Mouse (Mus musculus): ENCODE results near the gene Ptpn7. TPM values are rescaled to one million over a fixed set of nuclear protein-coding genes. Genes with fewer than 3 reads are reported as not detected.
A peak's percentile ranks its signal among the peaks of the same experiment; 100 is the strongest.
"Not testable (repeated sequence)": the region's sequence is repeated elsewhere in the genome, so short reads cannot be mapped to it uniquely, and the experiment has no call there.

Gene Ptpn7
- total RNA-seq (2021) = 1 to 10 TPM in 1 of 2 experiments, under 1 TPM in 1; 0.38 to 1.1 TPM
- long read RNA-seq, experiment 1, partial matches to known transcripts = 0 of 2 reads
- long read RNA-seq, experiment 1, other reads (novel, unspliced or antisense) = 0 of 2 reads
- long read RNA-seq, experiment 2 = 0 reads

DNA sequence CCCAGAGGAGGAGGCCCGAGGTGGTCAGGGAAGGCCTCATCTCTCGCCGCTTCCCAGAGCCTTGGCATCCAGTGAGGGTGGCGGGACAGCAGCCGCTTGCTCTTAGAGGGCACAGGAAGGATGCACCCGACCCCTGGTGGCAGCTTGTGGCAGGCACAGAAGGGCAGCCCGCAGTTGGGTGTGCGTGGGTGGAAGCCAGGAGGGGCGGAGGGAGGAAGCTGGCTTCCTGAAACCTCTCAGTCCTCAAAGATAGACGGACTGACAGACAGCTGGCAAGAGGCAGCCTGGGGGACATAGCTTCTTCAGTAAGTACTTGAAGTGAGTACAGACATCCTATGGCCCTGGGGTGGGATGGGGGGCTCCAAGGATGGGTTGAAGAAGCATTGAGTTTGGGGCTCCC, at the start of gene Ptpn7:
Gene Ptpn7 (plus strand): TSS at position 228 of the 400 bp plus-strand sequence.
- peak; percentile 76 for DNase-seq

- DNase-seq = no peak
Measured at GRCm38 (mm10) chr1:135083465-135083864, 49.0 kb upstream of the Ptpn7 start.

DNA sequence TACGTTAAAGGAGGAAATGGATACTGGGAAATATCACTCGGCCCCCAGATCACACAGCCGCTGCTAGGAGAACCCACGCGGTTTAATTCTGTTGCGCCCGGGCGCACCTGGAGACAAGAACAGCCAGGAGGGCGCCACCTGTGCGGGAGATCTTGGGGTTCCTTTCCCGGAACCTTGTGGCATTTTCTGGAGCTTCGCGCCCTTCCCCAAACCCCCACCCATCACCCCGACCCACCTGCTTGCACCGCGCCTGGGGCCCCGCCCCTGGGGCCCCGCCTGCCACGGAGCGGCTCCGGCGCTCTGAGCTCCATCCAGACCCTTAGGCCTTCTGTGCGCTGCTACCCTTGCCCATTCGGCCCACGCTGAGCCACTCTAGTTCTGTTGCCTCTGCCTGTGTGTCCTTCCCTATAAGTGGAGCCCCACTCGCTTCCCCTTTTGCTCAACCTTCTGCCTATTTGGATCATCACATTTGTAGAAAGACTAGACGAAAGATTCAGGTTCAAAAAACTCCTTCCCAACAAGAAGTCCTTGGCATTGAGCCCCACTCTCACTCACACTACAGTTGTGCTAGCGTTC, 47.1 kb upstream of the Ptpn7 start:
- DNase-seq = no peak

- no peak for DNase-seq
Measured at GRCm38 (mm10) chr1:135086015-135086414, 46.5 kb upstream of the Ptpn7 start.

DNA sequence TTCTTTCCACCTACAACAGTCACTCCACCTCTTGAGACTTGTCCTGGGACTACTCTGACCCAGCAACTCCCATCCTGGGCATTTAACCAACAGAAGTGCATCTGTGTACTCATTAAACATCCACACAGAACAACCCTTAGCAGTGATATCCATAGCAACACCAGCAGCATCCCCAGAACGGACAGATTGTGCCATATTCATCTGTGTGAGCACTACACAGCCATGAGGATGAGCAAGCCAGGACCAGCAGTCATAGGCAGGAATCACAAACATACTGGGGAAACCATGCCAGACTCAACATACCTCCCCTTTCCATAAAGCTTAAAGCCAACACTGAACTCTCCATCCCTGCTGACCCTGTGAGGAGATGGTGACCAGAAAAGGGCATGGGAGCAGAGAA, 45.1 kb upstream of the Ptpn7 start:
- DNase-seq = no peak

DNA sequence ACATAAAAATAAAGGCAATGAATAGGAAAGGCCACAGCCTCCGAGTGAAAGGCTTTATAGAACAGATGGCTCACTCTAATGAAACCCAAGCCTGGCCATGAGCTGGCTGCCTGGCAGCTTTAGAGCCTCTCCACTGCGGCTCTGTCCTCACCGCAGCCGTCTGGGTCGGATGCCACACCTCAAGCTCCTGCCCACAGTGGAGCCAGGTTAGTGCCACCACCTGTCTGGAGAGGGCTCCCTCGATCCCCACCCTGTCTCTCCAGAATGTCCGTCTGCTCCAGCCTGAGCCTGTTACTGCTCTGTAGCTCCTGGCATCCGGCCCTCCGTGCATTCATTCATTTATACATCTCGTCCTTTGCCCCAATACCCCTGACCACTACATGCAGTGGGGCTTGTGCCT, 42.9 kb upstream of the Ptpn7 start:
- no peak for DNase-seq

DNA sequence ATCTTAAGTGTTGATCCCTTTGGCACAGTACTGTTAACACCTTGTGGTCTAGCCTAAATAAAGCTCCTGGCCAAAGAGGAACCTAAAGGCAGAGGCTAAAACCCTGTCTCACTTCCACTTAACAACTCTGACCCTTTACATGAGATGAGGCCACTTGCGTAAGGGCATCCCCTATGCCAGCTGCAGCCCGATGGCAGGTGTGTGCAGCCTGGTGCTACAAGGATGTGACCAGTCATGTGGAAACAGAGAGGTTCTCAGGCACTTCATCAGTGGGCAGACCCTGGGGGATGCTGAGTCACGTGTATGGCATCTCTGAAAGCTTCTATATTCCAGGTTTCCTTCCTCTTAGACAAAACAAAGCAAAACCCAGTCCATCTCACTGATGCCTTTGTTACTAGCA, 41.6 kb upstream of the Ptpn7 start:
- no peak for DNase-seq

DNA sequence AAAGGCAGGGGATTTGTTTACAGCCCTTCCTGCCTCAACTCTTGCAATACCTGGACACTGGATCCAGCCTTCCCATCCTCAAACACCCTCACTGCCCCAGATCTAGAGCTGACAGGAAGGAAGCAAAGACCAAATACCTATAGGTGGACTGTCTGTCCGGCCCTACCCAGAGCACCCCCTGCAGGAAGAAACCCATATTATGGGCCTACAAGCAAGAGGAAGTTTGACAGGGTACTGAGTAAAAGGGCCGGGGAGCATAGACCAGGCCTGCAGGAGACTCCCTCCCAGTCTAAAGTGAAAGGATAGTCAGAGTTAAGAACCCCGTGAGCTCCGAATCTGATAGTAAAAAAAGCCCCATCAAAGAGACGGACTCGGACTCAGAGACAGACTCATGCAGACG, 37.8 kb upstream of the Ptpn7 start:
- DNase-seq = no peak

GRCm38 (mm10) chr1:135095189-135095588, 37.3 kb upstream of the Ptpn7 start:
- DNase-seq = no peak

DNA sequence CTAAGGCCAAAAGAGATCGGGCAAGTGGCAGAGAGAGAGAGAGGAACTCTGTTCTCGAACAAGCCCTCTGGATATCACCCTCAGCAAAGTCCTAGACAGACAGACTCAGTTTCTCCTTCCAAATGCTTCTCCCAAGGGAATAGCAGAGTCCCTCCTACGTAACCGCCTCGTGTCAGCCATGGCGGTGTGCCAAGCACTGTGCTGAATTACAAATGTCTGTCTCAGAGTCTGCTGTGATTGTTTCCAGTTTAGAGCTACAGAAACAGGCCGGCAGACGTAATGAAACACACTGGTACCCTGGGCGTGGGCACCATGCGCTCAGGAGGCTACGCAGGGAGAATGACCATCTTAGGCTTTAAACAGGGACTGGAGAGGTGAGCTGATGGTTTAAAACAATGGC, 36.2 kb upstream of the Ptpn7 start:
- no peak for DNase-seq

DNA sequence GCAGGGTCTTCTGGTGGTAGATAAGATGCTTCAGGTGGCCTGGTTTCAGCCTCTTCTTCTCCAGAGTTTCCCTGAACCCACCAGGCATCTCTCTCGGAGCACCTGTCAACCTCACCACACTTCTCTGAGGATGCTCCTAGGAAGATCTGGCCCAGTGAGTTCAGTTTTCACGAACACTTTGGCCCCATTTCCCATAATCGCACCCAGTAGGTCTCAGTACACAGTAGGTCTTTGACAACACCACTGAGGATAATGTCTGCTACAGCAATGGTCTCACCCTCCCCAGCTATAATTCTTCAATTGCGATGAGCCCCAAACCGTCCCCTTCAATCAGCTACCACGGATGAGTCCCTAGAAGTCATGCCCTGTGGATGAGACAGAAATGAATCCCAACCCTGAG, 35.1 kb upstream of the Ptpn7 start:
- DNase-seq = no peak

- DNase-seq = peak; percentile 51
Measured at GRCm38 (mm10) chr1:135098441-135098840, 34.1 kb upstream of the Ptpn7 start.

DNA sequence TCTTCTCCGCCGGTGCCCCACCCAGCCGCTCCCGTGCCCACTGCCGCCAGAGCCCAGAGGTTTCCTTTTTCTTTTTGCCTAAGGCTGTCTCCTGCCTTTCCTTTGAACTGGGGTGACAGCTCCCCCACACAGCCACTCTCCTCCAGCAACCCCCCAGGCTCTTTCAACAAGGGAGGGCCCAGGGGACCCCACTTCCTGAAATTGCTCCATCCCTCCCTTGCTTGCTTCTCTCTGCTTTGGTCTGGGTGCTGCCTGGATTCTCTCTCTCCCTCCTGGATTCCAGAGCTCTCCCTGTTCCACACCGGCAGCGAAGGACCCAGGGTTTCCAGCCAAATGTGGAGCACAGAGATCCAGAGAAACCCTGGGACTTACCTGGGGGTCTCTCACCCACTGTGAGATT, 32.1 kb upstream of the Ptpn7 start:
- no peak for DNase-seq

DNA sequence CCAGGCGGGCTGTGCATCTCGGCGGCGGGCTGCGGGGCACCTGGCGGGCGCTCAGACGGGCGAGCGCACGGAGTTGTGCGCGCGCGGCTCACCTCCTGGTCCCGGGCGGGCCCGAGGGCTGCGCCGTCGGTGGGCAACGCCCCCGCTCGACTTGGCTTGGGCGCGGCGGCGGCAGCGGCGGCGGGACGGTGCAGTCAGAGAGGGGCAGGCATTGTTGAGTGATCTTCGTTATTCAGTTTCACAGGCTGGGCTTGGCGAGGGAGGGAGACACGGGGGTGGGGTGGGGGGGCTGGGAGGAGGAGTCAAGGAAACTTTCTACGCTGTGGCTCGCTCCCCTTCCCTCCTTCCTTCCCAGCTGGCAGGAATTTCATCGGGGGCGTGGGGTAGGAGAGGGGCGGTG, 27.4 kb upstream of the Ptpn7 start, which contains the start of gene Lgr6:
Gene Lgr6 (minus strand): TSS at position 153 of the 400 bp plus-strand sequence.
- no peak for DNase-seq

GRCm38 (mm10) chr1:135105951-135106350, 26.5 kb upstream of the Ptpn7 start:
- peak; percentile 80 for DNase-seq

GRCm38 (mm10) chr1:135108611-135109010, 23.9 kb upstream of the Ptpn7 start:
- peak; percentile 56 for DNase-seq

- peak; percentile 79 for DNase-seq
Measured at GRCm38 (mm10) chr1:135110075-135110474, 22.4 kb upstream of the Ptpn7 start.

DNA sequence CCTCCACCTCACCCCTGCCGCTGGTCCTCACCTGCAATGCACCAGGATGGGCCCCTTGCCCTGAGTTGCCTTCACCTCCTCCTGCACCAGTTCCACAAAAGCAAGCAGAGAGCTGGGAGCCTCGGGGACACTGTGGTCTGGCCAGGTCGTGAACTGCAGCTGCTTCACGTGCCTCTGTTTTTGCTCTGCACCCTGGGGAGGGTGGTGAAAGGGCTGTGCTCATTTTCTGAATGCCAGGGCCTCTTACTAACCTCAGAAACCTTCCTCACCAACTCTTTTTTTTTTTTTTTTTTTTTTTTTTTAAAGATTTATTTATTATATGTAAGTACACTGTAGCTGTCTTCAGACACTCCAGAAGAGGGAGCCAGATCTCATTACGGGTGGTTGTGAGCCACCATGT, 21.2 kb upstream of the Ptpn7 start:
- not testable (repeated sequence) for DNase-seq

GRCm38 (mm10) chr1:135112661-135113060, 19.8 kb upstream of the Ptpn7 start:
- no peak for DNase-seq

DNA sequence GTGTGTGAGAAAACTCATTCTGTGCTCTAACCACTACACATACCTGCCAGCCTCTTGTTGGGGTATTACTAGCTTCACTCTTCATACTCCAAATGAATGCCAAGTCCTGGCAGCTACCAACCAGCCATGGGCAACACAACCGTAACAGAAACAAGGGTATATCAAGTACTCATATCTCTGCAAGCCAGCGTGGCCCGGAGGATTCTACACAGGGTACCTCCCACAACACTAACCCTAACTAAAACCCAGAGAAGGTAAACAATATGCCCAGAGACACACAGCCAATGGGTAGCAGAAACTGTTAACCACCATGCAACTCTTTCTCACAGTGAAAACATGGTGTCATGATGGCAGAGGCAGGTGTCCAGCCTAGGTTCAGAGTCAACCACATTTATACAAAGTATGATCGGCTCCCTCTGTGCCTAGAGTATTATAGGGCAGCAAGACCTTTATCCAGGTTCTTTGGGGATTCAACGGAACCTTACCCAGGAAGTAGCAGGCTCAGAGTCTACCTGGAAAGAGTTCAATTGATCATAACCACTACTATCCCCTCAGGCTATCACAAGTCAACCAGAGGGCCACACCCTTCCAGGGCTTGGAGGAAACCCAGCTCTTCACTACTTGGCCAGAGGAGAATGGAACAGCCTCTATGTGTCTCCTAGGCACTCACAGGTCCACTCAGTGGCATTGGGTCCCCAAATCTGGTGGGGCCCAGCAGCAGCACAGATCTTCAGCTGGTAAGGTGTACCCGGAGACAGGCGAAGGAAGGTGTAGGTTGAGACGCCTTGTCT, 7.7 kb upstream of the Ptpn7 start:
- DNase-seq = no peak

DNA sequence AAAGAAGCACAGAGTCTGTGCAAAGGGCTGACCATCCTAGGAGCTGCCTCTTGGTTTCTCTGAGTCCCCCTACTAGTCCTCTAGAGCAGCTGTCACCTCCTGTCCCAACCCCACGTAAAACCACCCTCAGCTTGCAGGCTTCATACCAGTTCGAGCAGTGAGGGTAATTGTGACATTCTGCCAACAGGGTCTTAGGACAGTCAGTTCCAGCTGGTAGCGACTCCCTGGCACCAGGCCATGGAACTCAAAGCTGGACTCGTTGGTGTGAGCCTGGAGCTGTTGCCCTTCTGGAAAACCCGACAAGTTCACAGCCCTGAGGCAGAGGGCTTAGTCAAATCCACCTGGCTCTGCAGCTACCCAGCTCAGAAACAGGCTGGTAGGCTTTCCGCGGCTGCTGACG, 6.5 kb upstream of the Ptpn7 start:
- no peak for DNase-seq

GRCm38 (mm10) chr1:135126443-135127027, 6.0 kb upstream of the Ptpn7 start:
- DNase-seq = no peak

DNA sequence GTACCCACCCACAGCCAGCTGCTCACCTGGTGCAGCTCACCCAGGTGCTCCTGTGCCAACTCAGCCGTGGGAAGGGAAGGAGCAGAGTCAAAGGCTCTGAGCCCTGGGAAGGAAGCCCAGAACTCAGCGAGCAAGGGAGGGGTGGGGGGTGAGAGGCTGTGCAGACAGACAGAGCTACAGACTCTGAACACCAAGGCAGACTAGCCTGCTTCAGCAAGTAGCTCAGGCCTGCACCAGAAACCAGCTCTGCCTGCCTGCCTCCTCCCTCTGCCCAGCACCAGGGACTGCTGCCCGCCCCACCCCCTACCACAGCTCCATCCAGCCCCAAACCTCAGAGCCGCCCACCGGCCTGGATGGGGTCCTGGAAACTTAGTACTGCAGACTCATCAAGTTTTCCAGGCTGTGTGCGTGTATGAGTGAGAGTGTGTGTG, 4.5 kb upstream of the Ptpn7 start:
- DNase-seq = no peak

Data from gastrocnemius, postnatal 10 days (tissue).